Mouse (Mus musculus) heart, postnatal 25 days (tissue): ENCODE measurements at regions not wholly inside any gene's neighbourhood (a gene's known extent, or its start where the extent isn't known, plus 50 kb on each side); places are given as distances from the start of the nearest gene placed in this dataset.
"Not testable (repeated sequence)": the region's sequence is repeated elsewhere in the genome, so short reads cannot be mapped to it uniquely, and the experiment has no call there.

Source experiments
- DNase-seq: peaks from one replicate; pipeline ENCODE4 v3.0.0; 2022; ENCODE audit warnings: low spot score
- intact Hi-C: fragments of 180-260 bp; cut with DNase I; formaldehyde crosslinking; loops from one replicate; pipeline ENCODE4 v1.15.1; 2025

- intact Hi-C loops: not testable (repeated sequence)
- peak; percentile 2 for DNase-seq
Measured at GRCm38 (mm10) chrX:5203101-5203500, 251.2 kb downstream of the Btbd35f27 start.
